Mouse (Mus musculus): Measurements from ENCODE around the gene Setd1a. TPM values are rescaled to one million over a fixed set of nuclear protein-coding genes. Genes with fewer than 3 reads are reported as not detected.
A peak's percentile ranks its signal among the peaks of the same experiment; 100 is the strongest.
"Not testable (repeated sequence)": the region's sequence is repeated elsewhere in the genome, so short reads cannot be mapped to it uniquely, and the experiment has no call there.

The Setd1a gene
- total RNA-seq, 2 experiments from 2014 or later: 30.3 to 40.4 TPM

DNA sequence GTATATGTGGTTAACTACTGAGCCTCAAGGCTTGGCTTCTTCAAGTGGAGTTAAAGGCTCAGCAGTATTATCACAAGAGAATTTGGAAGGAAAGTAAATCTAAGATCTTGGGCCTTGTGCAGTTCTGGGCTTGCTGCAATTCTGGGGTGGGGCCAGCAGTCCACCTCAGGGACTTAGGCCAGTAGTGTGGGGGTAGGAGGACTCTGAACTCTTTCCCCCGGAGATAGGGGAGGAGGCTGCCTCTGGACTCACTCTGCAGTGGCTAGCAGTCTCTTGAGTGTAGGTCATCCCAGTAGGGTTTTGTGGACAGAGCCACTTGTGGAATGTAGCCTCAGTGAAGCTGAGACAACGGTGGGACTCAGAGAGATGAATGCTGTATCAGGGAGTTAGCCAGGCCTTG, 10.7 kb upstream of the Setd1a start:
- no peak for DNase-seq (ENCODE audit: low spot score in 2 of 2)

DNA sequence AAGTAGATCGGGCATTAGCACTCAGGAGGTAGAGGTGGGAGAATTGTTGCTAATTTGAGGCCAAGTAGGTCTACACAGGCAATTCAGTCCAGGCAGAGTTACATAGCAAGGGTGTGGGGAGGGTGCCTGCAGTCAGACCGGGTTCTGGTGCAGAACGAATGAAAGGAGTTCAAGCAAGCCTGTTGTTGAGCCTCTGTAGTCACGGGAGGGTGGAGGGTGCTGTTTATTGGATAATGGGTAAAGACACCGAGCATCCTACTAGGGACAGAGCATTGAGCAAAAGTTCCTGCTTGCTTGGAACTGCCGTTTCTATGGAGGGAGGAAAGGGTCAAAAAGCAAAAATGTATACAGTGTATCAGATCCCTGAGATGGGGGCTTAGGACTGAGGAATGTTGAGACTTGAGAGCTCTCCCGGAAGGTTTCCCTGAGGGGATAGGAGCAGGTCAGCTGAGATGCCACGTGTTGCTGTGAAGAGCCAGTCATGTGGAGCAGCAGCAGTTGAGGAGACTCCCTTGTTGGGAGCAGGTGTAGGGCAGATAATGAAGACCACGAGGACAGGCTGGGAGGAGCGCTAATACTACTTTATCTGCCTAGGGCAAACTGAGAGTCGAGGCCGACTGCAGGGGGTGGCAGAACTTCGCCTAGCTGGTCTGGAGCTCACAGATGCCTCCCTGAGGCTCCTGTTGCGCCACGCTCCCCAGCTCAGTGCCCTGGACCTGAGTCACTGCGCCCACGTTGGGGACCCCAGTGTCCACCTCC, 9.4 kb upstream of the Setd1a start:
- no peak for DNase-seq (ENCODE audit: low spot score in 2 of 2)

DNA sequence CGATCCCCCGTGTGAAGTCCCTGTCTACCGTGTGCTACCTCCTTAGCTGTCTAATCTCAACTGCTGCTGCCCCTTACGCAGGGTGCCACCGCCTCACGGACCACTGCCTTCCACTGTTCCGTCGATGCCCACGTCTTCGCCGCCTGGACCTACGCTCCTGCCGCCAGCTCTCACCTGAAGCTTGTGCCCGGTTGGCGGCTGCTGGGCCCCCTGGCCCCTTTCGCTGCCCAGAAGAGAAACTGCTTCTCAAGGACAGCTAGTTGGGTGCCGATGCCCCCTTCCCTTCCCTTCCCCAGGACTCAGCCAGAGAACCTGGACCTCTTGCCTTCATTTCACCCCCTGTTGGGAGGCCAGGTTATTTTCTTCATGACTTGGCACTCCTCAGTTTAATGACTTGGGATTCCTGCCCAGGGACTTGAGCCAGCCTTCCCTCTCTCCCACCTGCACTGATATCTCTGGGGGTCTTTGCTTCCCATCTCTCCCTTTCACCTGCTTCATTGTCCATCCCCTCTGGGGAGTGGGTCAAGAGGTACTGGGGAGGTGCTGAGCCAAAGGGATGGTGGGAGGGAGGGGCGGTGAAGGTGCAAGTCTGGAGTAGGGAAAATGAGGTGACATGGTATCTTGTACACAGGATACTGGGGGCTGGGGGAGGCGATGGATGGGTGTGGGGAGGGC, 8.7 kb upstream of the Setd1a start:
- no peak for DNase-seq (ENCODE audit: low spot score in 2 of 2)

DNA sequence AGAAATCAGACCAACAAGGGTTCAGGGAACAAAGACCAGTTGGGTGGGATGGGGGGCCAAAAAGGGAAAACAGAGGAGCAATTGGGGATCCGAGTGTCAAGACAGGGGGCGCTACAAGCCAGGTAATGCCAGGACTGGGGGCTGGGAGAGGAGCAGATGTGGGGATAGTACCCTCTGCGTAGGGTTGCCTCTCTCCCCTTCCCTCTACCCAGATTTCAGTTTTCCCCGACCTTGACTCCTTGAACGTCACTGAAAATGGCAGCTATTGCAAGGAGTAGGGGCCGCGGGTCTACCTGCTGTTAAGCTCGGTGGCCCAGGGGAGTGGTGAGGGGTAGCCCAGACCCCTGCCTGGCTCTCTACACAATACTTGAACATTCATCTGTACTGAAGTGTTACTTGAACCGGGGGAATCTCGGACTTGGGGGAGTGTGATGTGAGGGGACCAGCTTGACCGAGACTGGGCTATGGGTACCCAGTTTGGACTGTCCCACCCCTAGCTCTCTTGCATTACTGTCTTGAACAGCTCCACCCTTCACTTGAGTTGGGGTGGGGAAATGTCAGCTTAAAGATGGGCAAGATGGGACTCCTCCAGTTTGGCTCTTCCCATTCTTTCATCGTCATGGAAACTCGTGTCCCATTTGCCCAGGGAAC, 8.0 kb upstream of the Setd1a start:
- DNase-seq (ENCODE audit: low spot score in 2 of 2): no peak

DNA sequence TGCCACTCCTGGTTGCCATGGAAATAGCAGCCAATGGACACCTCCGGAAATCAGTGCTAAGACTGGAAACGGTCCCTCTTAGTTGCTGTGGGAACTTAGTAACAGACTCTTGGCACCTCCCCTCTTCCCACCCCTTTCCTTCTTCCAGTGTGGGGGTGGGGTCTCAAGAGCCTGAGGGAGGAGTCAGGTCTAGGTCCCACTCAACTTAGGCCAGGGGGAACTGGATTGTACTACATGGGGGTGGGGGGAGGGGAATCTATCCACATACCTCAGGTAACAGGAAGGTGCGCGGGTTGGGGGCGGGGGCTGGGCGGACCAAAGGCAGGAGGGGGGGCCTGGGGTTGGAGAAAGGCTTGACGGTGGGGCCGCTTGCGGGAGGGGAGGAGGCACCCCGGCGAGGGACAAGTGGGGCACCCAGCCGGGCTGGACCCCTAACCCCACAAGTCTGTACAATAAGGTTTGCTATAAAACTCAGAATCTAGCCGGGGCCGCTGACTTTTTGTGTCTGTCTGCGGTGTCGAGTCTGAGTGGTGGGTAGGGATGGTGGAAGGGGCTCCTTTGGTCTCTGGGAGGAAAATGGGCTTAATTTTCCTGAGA, 7.4 kb upstream of the Setd1a start:
- peak; percentile 86 to 91 for DNase-seq (ENCODE audit: low spot score in 2 of 2)

DNA sequence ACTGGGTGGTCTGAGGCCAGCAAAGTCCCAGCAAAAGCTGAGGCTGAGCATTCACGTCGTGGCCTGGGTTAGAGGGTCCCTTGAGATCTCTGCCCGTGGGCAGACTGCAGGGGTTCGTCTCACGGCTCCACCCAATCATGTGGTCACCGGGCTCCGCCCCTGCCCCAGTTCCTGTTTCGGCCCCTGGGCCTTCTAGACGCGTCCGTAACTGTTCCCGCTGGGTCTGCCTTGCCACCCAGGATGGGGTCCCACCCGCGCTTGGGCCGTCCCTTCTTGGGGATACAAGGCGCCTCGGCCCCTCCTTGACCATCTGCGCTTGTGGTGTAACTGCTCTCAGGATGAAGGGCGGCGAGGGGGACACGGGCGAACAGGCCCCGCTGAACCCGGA, 6.8 kb upstream of the Setd1a start, which contains the start of gene Orai3:
Gene Orai3 (plus strand): TSS at position 165 of the 388 bp plus-strand sequence.
- peak; percentile 87 to 89 for DNase-seq (ENCODE audit: low spot score in 2 of 2)

DNA sequence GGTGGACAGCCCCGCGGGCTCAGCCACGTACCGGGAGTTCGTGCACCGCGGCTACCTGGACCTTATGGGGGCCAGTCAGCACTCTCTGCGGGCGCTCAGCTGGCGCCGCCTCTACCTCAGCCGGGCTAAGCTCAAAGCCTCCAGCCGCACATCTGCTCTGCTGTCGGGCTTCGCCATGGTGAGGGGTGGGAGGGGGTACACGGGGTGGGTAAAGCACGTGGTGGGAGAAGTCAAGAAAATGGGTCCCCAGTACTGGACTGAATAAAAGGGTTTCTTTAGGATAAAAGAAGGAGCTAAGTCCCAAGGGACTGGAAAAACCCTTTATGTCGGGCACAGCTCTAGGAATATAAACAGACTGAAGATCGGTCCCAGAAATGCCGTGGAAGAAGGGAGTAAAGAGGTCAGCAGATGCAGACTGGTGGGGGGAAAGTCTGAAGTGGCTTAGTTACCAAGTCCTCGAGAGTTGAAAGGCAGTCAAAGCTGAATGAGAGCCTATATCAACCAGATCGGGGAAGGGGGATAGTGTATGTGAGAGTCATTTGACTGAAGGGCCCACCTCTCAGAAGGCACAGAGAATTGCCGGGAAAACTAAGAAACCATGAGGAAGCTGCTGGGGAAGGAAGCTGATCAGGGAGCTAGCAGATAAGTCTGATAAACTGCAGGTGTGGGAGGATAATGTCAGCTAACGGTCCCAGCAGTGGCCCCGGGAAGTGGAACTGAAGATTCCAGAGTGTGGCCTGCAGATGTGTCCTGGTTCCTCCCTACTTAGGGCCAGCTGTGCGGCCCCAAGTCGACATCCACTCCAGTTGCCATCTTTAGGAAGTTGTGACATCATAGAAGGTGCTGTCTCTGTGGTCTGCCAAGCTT, 6.2 kb upstream of the Setd1a start:
- DNase-seq (ENCODE audit: low spot score in 2 of 2): no peak

DNA sequence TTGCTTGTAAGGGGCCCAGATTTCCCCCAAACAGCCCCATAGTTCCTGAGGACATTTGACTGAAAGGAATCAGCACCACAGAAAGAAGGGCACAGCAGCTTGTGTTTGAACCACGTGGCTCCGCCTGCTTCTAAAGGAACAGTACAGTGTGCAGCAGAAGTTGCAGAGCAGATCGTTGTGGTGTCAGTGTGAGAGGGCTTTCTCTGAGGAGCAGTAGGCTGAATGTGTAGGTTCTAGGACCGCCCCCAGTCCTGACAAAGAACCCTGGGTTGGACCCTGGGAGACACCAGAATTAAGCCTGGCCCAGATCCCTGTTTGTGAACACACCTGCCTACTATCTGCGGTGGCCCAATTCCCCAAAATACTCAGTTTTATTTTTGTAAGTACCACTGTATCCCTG, 5.2 kb upstream of the Setd1a start:
- DNase-seq (ENCODE audit: low spot score in 2 of 2): no peak

DNA sequence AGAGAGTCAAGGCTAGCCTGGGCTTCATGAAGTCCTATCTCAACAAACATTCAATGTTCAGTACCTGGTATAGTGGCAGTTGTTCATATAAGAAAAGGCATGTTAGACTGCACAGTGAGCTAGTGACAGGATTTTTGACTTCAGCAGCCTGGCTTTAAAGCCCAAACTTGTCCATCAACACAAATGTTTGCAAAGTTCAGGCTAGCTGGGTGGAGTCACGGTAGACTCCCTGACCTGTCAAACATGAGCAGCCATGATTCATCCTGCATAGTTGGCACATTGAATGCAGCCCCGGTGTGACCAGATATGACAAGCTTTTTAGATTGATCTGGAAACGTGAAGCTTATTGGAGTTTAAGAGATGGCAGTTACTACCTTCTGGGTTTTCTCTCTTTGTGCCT, 4.4 kb upstream of the Setd1a start:
- no peak for DNase-seq (ENCODE audit: low spot score in 2 of 2)

DNA sequence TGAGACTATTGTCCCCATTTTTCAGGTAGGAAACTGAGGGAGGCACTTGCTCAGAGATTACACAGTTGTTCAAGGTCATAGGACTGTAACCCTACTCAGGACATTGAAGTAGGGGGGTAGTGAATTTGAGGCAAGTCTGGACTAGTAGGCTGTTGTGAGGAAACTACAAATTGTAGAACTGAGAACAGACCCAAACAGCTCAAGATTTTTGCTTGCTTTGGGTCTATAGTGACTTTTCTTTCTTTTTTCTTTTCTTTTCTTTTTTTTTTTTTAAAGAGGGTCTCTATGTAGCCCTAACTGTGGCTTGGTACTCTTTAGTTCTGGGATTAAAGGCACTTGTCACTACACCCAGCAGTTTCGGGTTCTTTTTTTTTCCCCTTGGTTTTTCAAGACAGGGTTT, 3.9 kb upstream of the Setd1a start:
- no peak for DNase-seq (ENCODE audit: low spot score in 2 of 2)

DNA sequence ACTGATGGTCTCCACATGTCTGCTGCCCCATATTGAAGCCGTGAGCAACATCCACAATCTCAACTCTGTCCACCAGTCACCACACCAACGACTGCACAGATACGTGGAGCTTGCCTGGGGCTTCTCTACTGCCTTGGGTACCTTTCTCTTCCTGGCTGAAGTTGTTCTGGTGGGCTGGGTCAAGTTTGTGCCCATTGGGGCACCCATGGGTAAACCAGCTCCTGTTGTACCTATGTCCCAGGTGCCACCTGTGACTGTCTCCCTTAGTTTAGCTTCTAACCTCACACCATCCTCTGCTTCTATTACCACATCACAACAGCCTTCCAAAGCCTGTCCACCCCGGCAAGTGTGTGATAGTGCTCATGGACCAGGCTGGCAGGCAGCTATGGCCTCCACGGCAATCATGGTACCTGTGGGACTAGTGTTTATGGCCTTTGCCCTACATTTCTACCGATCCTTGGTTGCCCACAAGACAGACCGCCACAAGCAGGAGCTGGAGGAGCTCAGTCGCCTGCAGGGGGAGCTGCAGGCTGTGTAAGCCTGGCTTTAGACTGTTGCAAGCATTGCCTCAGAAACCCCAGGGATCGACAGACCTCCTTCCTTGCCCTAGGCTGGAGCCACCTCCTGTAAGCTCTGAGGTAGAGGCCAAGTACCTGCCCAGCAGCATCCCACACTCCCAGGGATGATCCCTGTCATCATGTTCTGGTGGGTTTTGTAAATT, 2.6 kb upstream of the Setd1a start:
- DNase-seq (ENCODE audit: low spot score in 2 of 2): peak; percentile 60 to 70

DNA sequence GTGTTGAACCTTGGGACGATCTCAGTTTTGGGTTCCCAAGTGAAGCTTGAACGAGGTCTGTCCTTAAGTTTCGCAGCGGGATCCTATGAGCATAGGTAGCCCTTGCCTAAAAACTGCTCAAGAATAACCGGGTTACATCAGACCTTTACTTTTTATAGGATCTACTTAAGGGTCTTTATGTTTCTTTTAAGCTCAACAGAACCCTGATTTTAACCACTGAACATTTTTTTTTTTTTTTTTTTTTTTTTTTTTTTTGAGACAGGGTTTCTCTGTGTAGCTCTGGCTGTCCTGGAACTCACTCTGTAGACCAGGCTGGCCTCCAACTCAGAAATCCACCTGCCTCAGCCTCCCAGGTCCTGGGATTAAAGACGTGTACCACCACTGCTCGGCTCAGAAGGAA, 633 bp upstream of the Setd1a start:
- not testable (repeated sequence) for DNase-seq (ENCODE audit: low spot score in 2 of 2)

DNA sequence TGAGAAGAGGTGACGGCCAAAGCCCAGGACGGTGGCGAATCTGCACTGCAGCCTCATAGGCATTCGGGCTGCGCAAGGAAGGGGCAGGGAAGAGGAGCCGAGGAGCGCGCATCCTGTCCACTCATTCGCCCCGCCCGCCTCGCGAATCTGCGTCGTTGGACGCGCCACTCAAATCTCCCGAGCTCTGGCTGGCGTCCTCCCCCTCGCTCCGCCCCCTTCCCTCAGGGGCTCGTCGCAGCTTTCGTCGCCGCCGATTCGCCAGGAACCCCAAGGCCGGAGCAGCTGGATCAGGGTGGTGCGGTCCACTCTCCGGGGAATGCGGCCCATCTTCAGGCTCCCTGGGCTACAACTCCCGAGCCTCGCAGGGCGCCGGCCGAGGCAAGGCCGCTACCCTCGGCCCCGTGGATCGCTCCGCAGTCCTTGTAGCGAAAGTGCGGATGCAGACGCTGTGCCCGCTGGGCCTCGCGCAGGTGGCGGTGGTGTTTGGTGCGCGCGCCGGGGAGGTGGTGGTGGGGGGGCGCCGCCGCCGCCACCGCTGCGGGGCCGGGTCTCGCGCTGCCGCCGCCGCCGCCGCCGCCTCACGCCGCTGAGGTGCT, 506 bp downstream of the Setd1a start:
- DNase-seq (ENCODE audit: low spot score in 2 of 2): peak; percentile 93 to 95

DNA sequence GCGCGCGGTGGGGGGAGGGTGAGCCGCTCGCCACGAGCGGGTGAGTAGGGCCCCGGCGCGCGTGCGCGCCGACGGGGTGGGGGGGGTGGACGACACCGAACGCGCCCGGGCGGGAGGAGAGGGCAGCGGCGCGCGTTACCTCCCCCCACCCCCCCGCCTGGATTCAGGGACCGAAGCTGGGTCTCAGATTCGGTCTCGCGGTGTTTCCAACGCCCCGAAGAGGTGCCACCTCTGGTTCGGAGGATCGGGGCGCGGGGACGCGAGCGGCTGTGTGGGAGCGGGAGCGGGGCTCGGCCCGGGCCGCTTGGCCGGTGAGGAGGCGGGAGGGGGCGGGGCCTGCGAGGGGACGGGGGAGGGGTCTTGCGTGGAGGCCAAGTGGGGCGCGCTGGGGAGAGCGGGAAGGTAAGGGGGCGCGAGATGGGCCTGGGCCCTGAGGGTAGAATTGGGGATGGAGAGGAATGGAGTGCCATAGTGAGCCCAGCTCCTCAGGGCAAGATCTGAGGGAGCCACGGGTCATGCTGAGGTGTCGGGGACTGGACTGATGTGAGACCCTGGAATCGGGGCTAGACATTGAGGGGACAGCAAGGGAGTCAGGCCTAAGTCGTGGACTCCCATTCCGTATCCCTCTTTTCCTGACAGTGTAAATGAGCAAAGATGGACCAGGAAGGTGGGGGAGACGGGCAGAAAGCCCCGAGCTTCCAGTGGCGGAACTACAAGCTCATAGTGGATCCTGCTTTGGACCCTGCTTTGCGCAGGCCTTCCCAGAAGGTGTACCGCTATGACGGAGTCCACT, 1.2 kb downstream of the Setd1a start:
- peak; percentile 70 to 72 for DNase-seq (ENCODE audit: low spot score in 2 of 2)

DNA sequence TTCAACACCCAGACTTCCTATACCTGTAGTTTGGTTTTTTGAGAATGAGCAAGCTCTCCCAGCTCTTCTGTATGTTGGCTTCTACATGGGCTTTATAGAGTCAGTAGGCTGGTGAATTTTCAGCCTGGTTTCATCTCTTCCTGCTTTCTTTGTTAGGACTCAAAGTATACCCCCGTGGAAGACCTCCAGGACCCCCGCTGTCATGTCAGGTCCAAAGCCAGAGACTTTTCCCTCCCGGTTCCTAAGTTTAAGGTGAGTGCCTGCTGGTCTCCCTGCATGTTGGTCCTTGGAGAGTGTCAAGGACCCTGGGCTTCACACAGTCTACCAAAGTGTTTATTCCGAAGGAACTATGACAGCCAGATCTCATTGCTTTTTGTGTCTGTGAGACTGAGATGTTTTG, 1.9 kb downstream of the Setd1a start:
- DNase-seq (ENCODE audit: low spot score in 2 of 2): no peak

DNA sequence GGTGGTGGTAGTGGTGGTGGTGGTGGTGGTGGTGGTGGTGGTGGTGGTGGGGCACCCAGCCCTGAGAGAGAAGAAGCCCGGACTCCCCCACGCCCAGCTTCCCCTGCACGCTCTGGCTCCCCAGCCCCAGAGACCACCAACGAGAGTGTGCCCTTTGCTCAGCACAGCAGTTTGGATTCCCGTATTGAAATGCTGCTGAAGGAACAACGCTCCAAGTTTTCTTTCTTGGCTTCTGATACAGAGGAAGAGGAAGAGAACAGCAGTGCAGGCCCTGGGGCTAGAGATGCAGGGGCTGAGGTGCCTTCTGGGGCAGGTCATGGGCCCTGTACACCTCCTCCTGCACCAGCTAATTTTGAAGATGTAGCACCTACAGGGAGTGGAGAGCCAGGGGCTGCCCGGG, 8.8 kb downstream of the Setd1a start, which contains the start of gene Gm49388:
Gene Gm49388 (plus strand): TSS at position 301 of the 400 bp plus-strand sequence.
- no peak for DNase-seq (ENCODE audit: low spot score in 2 of 2)

DNA sequence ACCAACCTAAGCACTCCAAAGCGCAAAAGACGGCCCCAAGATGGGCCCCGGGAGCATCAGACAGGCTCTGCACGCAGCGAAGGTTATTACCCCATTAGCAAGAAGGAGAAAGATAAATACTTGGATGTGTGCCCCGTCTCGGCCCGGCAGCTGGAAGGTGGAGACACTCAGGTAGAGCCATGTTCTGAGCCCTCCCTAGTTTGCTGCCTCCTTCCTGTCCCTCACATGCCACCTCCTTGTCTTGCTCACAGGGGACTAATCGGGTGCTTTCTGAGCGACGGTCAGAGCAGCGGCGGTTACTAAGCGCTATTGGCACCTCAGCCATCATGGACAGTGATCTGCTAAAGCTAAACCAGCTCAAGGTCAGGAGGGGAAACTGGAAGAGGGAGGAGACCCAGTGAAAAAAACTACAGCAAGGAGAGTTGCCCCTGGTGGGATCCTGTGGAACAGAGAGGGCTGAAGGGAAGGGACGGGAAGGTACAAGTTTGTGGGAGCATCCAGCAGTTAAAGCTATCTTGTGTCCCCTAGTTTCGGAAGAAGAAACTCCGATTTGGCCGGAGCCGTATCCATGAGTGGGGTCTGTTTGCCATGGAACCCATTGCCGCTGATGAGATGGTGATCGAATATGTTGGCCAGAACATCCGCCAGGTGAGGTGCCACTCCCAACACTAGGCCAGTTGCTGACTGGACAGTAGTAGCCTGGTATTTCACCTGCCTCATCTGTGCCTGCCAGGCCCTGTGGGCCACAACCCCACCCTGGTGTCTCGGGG, 20.8 kb downstream of the Setd1a start:
- no peak for DNase-seq (ENCODE audit: low spot score in 2 of 2)

DNA sequence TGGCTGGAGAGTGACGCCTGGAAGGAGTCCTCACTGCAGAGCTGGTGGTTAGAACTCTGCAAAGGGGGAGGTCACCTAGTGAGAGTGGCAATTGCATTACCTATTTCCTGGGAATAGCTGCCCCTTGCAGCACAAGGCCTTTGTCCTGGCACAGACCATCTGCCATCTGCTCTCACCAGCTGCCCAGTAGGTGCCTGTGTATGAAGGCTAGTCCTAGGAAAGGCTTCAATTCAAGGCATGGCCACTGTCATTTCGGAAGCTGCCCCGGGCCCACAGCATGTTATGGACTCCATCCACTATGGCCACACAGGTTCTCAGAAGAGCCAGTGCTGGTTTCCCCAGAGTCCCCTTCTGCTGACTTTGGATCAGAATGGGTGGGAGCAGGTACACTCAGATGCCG, 22.1 kb downstream of the Setd1a start:
- DNase-seq (ENCODE audit: low spot score in 2 of 2): no peak
